Mouse (Mus musculus) adrenal gland, postnatal 4 days (tissue): ENCODE results near the gene Slc8a2. TPM values are rescaled to one million over a fixed set of nuclear protein-coding genes. Genes with fewer than 3 reads are reported as not detected.
A peak's percentile ranks its signal among the peaks of the same experiment; 100 is the strongest.

Source experiments
- DNase-seq, 2 experiments: peaks; one replicate each; pipeline ENCODE4 v3.0.0; 2021 to 2022; ENCODE audit warnings: low spot score in 2 of 2, mixed read lengths in 2 of 2
- long read RNA-seq, 2 experiments: library from polyadenylated mRNA; stranded (forward); transcript quantifications; one replicate each; pipeline ENCODE4 v2.0.0; 2021
- total RNA-seq, 2 experiments: library from RNA; stranded (reverse); gene quantifications; 2 replicates each; pipeline ENCODE4 v1.2.3; 2021

Slc8a2 gene
- total RNA-seq, result 1 to 10 TPM; 6.5 to 7.6 TPM
- long read RNA-seq, experiment 1, result 0 reads
- long read RNA-seq, experiment 2, partial matches to known transcripts, result 0 of 1 reads
- long read RNA-seq, experiment 2, other reads (novel, unspliced or antisense), result 1 of 1 reads

DNA sequence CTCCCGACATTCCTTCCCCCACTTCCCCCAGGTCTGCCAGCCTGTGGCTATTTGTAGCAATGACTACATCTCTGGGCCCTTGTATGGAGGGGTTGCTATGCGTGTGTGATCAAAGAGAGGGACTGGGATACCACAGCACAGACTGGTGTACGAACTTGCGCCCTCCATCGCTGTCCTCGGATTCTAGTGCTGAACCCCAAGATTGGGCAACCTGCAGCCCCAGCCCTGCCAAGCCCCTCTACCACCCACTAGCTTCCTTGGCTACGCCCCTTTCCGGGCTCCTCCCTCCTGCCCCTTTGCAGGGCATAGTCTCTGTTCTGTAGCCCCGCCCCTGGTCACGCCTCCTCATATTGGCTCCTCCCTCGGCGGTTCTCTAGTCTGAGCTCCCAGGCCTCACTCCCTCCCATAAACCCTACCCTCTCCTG is at the start of gene Slc8a2:
TSS of gene Slc8a2 (plus strand) at position 406 of the 425 bp plus-strand sequence.
- DNase-seq, result peak; percentile 43

DNA sequence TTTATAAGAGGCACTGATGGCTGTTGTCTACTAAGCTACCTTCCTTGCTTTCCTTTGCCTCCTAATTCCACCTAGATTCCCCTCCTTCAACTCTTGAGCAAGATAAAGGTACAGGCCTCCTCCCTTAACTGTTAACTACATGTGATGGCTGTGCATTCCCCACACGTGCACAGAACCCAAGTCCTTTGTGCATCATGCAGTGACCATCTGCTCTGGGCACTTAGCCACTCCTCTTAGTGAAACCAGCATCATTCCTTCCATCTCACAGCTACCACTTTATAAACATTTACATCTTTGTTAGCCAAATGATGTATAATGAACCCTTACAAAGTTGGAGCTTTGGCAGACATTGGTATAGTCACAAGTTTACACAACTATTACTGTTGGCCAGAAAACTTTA is 49.7 kb upstream of the Slc8a2 start:
- DNase-seq, result no peak

DNA sequence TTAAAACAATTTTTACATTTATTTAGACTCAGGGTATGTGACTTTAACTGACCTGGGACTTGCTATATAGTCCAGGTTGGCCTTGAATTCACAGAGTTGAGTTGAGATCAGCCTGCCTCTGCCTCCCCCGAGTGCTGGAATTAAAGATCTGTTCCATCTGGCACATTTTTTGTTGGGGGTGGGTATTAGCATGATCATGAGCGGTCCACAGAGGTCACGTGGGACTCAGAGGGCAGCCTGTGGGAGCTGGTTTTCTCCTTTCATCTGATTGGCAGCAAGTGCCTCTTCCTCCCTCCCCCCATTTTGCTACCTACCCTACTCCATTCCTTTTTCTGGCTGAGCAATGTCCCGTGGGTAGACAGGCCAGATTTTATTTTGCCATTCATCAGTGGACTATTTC is 49.0 kb upstream of the Slc8a2 start:
- DNase-seq, result no peak

DNA sequence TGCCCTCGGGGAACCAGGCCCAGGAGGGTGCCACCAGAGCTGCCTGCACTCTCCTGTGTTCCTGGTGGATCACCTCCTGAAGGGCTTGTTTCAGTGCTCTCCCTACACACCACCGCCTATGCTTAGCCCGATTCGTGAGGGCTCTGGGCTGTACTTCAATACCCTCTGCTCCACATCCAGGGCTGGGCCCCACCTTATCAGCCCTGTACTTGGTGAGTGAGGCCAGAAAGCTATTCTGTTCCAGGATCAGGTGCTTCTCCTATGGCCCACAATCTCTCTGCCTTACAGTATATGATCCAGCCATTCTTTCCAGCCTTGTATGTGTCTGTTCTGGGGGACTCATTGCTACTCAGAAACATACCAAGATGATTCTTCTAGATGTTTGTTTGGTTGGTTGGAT is 46.3 kb upstream of the Slc8a2 start:
- no peak for DNase-seq

DNA sequence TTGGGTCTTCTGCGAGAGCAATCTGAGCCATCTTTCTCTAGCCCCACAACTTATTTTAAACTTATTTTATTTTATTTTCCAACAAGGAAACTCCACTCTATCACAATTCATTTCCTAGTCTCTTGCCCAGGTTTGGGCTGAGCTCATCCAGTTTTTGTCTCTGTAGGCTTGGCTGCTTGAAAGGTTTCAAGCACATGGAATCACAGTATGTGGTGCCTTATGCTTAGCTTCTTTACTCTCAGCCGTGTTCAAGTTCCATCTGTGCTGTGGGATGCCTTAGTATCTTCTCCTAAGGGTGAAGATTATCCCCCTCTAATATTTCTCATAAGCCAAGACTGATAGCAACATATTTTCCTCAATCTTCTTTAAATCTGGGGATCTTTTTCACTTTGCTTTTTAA is 42.0 kb upstream of the Slc8a2 start:
- no peak for DNase-seq

DNA sequence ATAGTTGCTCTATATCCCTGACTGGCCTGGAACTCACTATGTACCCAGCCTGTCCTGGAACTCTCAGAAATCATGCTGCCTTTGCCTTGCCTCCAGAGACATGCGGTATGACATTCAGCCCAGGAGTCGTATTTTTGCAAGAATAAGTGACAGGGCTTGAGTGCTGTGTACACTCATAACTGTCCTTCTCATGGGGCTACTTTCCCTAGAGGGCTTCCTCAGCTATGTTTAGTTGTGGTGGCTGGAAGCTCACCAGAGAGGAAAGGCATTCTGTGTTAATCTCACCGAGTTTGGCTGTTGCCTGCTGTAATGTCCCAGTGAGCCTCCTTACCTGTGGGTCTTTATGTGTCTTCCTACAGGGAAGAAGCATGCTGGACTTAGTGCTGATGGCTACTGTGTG is 35.0 kb upstream of the Slc8a2 start:
- no peak for DNase-seq

DNA sequence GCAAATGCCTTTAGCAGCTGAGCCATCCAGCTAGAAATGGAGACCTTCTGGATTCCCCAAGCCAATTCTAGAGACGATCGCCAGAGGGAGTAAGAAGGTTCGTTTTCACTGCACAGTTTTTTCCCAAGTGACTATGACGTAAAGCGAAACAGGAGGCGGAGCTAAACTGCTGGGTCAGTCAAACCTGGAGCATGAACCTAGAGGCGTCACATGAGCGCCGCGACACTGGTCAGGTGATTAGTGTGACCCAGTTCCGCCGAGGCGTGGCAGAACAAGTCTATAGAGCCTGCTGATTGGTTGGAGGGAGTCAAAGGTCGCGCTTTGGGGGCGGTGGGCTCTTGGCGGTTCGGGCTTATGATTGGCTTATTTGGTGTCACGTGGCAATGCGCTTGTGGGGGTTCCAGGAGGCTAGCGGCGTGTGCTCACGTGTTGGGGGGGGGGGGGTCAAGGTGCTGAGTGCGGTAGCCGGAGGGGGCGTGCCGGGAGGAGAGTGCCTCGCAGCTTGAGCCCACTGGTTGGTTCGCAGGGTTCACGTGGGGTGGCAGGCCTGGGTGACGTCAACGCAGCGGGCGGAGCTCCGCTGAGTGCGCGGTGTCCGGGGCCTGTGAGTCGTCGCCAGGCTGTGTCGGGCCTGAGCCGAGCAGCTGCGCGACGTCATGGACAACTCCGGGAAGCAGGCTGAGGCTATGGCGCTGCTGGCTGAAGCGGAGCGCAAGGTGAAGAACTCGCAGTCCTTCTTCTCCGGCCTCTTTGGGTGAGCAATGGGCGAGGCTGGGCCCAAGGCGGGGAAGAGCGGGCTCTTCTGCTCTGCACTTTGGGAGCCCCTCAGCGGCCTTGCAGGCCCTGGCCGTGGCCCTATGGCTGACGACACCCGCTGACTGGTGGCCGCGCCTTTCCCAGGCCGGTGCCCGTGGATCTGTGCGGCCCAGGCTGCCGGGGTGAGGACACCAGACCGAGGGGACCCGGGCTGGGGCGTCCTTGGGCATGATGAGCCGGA is 31.3 kb upstream of the Slc8a2 start, which contains the start of gene Napa:
TSS of gene Napa (plus strand) at position 438 of the 997 bp plus-strand sequence.
- peak; percentile 94 for DNase-seq

DNA sequence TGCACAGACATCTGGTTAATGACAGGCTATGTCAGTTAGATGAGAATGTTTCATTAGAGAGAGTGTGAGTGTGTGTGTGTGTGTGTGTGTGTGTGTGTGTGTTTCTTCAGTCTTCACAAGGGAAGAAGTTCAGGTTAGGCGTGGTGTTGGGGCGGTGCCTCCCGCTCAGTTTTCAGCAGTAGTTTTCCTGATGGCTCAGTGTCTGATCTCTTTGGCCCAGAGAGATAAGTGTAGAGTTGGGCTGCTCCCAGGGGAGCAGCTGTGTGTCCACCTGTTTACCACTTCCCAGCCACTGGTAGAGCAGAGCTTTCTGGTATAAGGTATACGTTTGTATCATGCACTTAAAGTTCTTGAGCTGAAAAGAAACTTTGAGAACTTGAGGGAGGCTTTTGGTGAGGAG is 29.7 kb upstream of the Slc8a2 start:
- no peak for DNase-seq

DNA sequence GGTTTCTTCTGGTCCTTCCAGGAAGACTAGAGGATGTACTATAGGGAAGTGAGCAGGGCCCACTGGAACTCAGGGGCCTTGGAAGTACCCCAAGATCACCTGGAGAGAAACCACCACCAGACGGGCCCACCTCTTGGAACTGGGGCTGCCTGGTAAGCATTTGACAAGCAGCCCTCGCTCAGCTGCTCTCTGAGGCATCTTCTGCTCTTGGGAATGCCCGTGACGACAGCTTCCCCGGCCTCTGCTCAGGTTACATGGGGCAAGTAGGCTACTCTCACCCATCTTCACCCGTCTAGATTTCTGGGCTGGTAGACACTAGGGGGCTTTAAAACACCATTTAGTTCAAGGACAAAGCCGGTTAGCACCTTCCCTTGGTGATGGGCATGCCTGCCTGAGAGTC is 28.5 kb upstream of the Slc8a2 start:
- DNase-seq, result no peak

DNA sequence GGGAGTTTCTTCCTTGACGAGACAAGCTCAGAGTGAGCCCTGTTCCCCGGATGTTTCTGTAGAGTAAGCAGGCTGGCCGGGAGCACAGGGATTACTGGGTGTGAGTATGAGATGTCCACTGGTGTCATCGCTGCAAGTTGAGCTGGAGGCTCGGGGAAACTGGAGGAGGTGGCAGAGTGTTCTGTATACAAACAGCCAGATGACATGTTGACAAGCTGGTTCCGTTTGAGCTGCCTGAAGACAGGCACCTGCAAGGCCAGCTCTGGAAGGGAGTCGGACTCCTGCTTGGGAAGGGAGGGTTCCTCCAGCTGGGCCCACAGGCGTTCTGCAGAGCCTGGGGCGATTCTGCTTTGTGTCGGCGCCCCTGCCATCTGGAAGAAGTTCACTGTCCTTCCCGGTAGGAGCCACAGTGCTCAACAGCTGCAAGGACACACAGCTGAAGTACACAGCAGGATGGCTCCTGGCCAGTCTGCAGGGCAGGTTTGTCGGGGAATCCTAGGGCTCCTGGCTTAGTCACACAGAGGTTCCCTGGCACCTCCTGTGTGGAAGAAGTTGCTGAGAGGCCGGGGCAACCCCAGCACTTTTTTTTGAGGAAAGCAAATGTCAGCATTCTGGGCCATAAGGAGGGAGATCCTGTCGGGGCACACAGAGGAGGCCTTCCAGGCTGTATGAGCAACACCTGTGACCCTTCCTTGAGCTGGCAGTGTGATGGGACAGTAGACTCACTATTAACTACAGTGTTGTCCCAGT is 27.7 kb upstream of the Slc8a2 start:
- DNase-seq, result no peak

DNA sequence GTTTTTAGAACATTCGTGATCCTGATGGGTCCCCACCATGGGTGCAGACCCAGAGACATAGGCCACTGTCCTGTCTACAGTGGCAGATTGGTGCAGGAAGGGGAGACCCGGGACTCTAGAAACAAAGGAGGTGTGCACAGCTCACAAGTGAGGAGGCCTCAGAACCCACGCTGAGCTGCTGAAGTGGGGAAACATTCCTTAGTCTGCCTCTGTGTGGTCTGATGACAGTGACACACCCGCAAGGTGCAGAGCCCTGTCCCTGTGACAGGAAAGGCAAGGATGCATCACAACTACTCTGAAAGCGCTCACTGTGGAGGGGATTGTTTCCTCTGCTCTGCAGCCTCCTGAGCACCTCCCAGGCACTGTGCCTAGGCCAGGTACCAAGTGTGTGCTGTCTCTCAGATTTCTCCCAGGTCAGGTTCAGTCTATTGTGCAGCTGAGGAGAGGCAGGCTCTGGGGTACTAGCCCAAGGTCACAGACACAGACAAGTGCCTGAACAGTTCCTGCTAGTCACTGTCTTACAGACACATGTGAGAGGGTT is 26.9 kb upstream of the Slc8a2 start:
- no peak for DNase-seq

DNA sequence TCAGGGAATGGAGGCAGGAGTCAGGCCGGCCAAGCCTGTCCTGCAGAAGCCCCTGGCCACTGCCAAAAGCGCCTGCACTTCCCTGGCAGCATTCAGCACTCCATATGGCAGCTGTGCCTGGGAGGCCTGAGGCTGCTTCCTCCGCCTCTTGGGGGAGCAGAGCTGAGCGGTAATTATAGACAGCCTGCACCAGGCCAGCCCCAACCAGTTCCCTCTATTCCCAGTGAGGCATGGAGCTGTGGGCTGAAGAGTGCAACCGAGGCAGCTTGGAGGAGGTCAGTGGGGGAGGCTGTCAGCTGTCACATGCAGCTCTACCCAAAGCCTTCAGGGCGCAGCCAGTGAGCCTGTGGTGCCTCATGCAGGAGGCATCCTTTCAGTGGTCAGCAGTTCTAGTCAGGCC is 25.9 kb upstream of the Slc8a2 start:
- DNase-seq, result no peak

DNA sequence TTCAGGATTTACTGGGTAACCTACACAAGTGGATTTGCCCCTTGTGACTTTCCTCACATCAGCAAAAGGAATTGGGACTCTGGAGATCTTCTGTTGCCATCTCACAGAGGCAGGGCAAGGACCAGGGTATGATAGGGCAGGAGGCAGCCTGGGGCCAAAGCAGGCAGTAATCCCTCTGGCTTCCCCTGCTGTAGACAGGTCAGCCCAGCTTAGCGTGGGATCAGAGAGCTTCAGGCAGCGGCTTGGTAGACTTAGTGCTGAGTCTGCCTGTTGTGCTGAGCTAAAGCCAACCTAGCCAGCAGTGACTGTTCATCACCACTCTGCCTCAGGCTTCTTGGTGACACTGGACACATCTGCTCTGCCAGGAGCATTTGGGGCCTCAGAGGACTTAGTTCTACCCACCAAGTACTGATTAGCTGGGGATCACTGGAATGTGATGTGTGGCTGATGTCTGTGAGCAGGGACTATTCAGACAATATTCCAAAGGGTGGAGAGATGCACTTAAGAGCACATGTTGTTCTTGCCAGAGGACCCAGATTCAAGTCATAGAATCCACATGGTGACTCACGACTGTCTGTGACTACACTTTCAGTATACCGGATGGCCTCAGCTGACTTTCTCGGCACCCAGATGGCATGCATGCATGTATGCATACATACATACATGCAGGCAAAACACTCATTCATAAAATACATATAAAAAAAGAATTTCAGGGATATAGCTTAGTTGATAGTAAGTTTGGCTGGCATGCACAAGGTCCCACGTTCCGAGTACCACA is 24.8 kb upstream of the Slc8a2 start:
- no peak for DNase-seq

DNA sequence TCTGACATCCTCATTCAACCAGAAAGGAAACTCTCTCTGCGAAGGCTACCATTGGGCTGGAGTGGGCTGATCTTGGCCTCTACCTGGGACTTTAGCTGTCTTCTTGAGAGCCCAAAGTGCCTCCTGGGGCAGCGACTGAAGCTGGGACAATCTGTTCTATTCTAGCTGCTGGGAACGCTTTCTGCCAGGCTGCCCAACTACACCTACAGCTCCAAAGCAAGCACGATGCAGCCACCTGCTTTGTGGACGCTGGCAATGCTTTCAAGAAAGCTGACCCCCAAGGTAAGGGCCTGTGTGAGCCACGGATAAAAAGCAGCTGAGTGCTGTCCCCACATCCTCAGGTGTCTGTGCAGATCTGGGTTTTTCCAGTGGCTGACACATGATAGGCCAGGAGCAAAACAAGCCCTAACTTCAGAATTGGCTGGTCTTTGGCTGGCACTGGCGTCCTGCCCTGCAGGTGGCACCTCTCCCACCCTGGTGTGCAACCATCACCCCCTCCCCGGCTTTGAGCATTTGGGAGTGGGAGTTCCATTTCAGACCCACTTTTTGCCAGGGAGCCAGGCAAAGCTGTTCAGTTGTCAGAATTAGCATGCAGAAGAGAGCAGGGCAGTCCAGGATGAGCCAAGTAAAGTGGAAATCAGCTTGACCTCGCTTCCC is 20.6 kb upstream of the Slc8a2 start:
- no peak for DNase-seq

DNA sequence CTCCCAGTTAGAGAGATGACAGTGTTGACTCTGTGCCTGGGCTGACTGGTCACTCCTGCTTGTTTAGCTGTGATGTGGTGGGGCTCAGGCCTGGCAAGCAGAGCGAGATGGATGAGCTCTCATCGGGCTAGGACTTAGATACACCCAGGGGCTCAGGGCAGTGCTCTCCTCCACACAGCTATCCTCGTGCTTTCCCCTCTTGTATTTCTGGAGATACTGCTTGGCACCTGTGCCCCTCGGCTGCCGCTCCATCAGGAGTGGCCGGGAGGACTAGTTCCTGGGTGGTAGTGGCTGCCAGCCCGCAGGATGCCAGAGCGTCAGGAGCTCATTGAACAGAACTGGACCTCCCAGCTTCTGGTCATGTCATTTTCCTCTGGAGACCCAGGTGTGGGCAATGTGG is 19.5 kb upstream of the Slc8a2 start:
- no peak for DNase-seq

DNA sequence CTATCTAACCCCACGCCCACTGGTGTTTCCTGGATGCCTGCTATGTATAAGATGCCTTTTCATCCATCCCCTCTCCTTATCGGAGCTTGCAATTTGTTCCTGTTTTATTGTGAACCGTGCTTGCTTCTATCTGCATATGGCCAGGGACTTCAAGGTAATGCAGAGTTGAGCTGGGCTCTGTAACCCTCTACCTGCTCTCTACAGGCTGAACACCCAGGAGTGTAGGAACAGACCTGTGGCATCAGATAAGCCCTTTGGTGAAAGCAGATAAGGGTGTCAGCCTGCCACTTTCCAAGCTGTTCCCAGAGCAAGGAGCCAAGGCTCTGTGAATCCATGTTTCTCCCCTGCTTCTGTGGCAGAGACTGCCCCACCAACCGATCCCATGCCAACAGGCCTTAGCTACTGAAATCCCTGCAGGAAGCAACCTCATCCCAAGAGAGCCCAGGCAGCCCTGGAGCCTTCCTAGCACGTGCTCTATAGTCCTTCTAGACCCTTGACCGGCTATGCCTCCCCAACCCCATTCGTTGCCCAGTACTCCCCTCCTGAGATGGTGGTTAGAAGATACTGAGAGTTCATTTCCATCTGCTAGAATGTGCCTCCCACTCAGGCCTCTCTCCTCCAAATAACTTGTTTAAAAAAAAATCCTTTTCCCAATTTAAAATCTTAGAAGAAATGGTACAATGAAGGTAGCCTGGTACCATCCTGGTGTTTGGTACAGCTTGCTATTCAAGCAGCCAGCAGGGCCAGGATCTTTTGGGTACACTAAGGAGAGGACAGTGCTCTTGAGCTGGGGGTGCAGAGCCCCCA is 18.1 kb upstream of the Slc8a2 start:
- no peak for DNase-seq

DNA sequence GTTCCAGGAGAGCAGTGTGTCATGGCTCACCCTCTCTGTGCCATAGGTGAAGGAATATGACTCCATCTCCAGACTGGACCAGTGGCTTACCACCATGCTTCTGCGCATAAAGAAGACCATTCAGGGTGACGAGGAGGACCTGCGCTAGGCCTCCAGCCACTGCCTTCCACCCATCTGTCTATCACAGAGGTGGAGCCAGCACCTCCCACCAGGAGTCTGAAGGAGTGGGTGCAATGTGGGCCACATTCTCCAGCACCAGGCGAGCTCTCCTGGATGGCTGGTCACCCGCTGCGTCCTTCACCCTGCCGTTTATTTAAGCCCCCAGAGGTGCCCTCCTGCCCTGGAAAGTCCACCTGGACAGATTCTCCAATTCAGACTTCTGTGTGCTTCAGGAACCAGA is 13.2 kb upstream of the Slc8a2 start:
- DNase-seq, result no peak

DNA sequence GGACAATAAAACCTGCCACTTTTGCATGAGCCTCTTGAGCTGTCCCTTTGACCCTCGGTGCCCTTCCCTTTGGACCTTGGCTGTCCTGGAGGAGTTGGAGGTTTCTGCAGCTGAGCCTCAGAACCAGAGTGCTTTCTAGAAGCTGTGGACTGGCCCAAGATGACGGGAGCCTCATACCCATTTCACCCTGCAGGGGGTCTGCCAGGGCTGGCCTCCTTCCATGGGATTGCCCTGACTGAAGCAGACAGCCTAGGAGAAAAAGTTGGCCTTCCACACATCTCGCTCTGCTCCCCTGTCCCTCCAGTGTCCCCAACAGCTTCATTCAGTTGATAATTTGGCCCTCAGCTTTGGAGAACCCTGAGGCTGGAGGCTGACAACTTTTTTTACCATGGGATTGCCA is 12.5 kb upstream of the Slc8a2 start:
- no peak for DNase-seq

DNA sequence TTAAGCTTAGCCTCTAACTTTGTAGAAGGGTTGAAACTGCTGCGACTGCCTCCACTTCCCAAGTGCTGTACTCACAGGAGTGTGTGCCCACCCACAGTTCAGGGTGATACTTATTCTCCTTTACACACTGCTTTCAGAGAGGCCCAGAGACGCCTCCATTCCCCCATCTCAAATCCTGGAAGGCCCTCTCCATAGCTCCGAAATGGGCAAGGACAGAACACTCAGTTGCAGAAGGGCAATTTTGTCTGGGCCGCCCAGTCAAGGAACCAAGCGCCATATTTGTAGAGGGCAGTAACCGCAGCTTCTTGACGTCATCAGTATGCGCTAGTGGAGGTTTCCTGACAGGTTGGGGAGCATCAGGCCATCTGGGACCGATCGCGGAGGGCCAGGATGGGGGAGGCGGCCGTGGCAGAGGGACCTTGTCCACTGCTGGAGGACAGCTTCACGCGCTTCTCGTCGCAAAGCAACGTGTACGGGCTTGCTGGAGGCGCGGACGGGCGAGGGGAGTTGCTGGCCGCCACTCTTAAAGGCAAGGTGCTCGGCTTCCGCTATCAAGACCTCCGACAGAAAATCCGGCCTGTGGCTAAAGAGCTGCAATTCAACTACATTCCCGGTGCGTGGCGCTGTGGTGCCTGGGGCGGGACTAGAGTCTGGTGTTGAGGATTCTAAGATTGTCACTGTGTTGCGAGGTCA is 9.9 kb upstream of the Slc8a2 start, which contains the start of gene Kptn:
TSS of gene Kptn (plus strand) at position 327 of the 693 bp plus-strand sequence.
- DNase-seq, result peak; percentile 79 to 86
